Mouse (Mus musculus): ENCODE measurements at regions not wholly inside any gene's neighbourhood (a gene's known extent, or its start where the extent isn't known, plus 50 kb on each side); places are given as distances from the start of the nearest gene placed in this dataset.

GRCm38 (mm10) chr1:186236267-186237020, 119.3 kb upstream of the Lyplal1 start:
- no peak for DNase-seq (ENCODE audit: low spot score)

- DNase-seq (ENCODE audit: low spot score), result no peak
Observed at GRCm38 (mm10) chr1:186234536-186234935, 117.4 kb upstream of the Lyplal1 start.

- no peak for DNase-seq (ENCODE audit: low spot score)
Observed at GRCm38 (mm10) chr1:186230476-186230875, 113.4 kb upstream of the Lyplal1 start.

- no peak for DNase-seq (ENCODE audit: low spot score)
Observed at GRCm38 (mm10) chr1:186229856-186230255, 112.7 kb upstream of the Lyplal1 start.

GRCm38 (mm10) chr1:186228396-186228795, 111.3 kb upstream of the Lyplal1 start:
- peak; percentile 17 for DNase-seq (ENCODE audit: low spot score)

GRCm38 (mm10) chr1:186224231-186224630, 107.1 kb upstream of the Lyplal1 start:
- DNase-seq (ENCODE audit: low spot score), result no peak

- no peak for DNase-seq (ENCODE audit: low spot score)
Observed at GRCm38 (mm10) chr1:186223417-186223816, 106.3 kb upstream of the Lyplal1 start.

GRCm38 (mm10) chr1:186218995-186219394, 101.9 kb upstream of the Lyplal1 start:
- no peak for DNase-seq (ENCODE audit: low spot score)

- no peak for DNase-seq (ENCODE audit: low spot score)
Observed at GRCm38 (mm10) chr1:186217198-186217597, 100.1 kb upstream of the Lyplal1 start.

GRCm38 (mm10) chr1:186204151-186204550, 87.0 kb upstream of the Lyplal1 start:
- DNase-seq (ENCODE audit: low spot score), result no peak

- DNase-seq (ENCODE audit: low spot score), result no peak
Observed at GRCm38 (mm10) chr1:186202536-186202935, 85.4 kb upstream of the Lyplal1 start.

GRCm38 (mm10) chr1:186198391-186198790, 81.3 kb upstream of the Lyplal1 start:
- no peak for DNase-seq (ENCODE audit: low spot score)

GRCm38 (mm10) chr1:186197057-186197456, 79.9 kb upstream of the Lyplal1 start:
- no peak for DNase-seq (ENCODE audit: low spot score)

GRCm38 (mm10) chr1:186189390-186189789, 72.3 kb upstream of the Lyplal1 start:
- no peak for DNase-seq (ENCODE audit: low spot score)

- DNase-seq (ENCODE audit: low spot score), result no peak
Observed at GRCm38 (mm10) chr1:186187372-186187771, 70.3 kb upstream of the Lyplal1 start.

- DNase-seq (ENCODE audit: low spot score), result no peak
Observed at GRCm38 (mm10) chr1:186183204-186183651, 66.1 kb upstream of the Lyplal1 start.

GRCm38 (mm10) chr1:186182498-186183203, 65.5 kb upstream of the Lyplal1 start:
- DNase-seq (ENCODE audit: low spot score), result peak; percentile 73

GRCm38 (mm10) chr1:186177019-186177418, 59.9 kb upstream of the Lyplal1 start:
- DNase-seq (ENCODE audit: low spot score), result no peak

- DNase-seq (ENCODE audit: low spot score), result no peak
Observed at GRCm38 (mm10) chr1:186173472-186174014, 56.4 kb upstream of the Lyplal1 start.

GRCm38 (mm10) chr1:186171691-186172090, 54.6 kb upstream of the Lyplal1 start:
- DNase-seq (ENCODE audit: low spot score), result no peak

Measured in adipocyte (in vitro differentiated cells).